Mouse (Mus musculus) ES-E14 (cell line): Measurements from ENCODE around the gene Carns1.

ENCODE experiments used
- CHD2 ChIP-seq: IDR thresholded peaks from 2 replicates; pipeline ENCODE4 v1.6.1; 2014; ENCODE audit warnings: mild to moderate bottlenecking, low read depth, low read length, inconsistent platforms
- MAFK ChIP-seq: IDR thresholded peaks from 2 replicates; pipeline ENCODE4 v1.6.1; 2014; ENCODE audit warnings: mild to moderate bottlenecking, low read depth, low read length, inconsistent platforms; ENCODE audit not compliant: insufficient read depth
- ZC3H11A ChIP-seq: IDR thresholded peaks from 2 replicates; pipeline ENCODE4 v1.6.1; 2012; ENCODE audit warnings: low read depth, mild to moderate bottlenecking, inconsistent platforms, low read length, borderline replicate concordance
- ZNF384 ChIP-seq: IDR thresholded peaks from 2 replicates; pipeline ENCODE4 v1.6.1; 2012; ENCODE audit warnings: low read depth, low read length, inconsistent platforms

GRCm38 (mm10) chr19:4184976-4185975 lies 10.0 kb upstream of the Carns1 start:
- TF ChIP-seq CHD2 = no peak
- no peak for TF ChIP-seq ZC3H11A
- no peak for TF ChIP-seq MAFK
- TF ChIP-seq ZNF384 = no peak
